Mouse (Mus musculus) bone marrow, adult 2 months (tissue): ENCODE data around the gene Fzd7. TPM values are rescaled to one million over a fixed set of nuclear protein-coding genes. Genes with fewer than 3 reads are reported as not detected.

Experiments
- H3K27ac ChIP-seq: fragments of 200-500 bp; 2 replicates; pipeline ENCODE4 v1.5.1; 2012; ENCODE audit warnings: low read depth, mild to moderate bottlenecking, control low read depth, inconsistent platforms, low read length; ENCODE audit not compliant: control insufficient read depth, poor library complexity, insufficient read depth
- H3K4me1 ChIP-seq: fragments of 200-500 bp; 2 replicates; pipeline ENCODE4 v1.6.1; 2011; ENCODE audit warnings: low read length; ENCODE audit not compliant: control insufficient read depth, insufficient read depth
- H3K4me3 ChIP-seq: fragments of 200-500 bp; replicated peaks from 2 replicates; pipeline ENCODE3; 2011; ENCODE audit warnings: mild to moderate bottlenecking, low read depth, low read length, control low read depth; ENCODE audit not compliant: control insufficient read depth
- CTCF ChIP-seq: fragments of 200-500 bp; IDR thresholded peaks from 2 replicates; pipeline ENCODE4 v1.5.1; 2011; ENCODE audit warnings: low read length, control low read depth; ENCODE audit not compliant: control insufficient read depth, insufficient read depth
- POLR2A ChIP-seq: fragments of 200-500 bp; IDR thresholded peaks from 2 replicates; pipeline ENCODE4 v1.6.1; 2011; ENCODE audit warnings: low read depth, mild to moderate bottlenecking, control low read depth, low read length, borderline replicate concordance; ENCODE audit not compliant: control insufficient read depth
- WGBS: fragments of 180-500 bp; shearing (Covaris S2); methylation state at CpG from one replicate; pipeline ENCODE4 v1.1.7; 2018; 5-methylcytosine and 5-hydroxymethylcytosine counted together
- polyA plus RNA-seq: library from polyadenylated mRNA; stranded (reverse); fragments of >200 nt; gene quantifications from 2 replicates; pipeline ENCODE4 v1.2.4, GENCODE M21; 2011; ENCODE audit warnings: low replicate concordance; ENCODE audit not compliant: missing spikeins, insufficient read depth, insufficient read length

The Fzd7 gene
- polyA plus RNA-seq, 1 experiment: 3.3 TPM

DNA sequence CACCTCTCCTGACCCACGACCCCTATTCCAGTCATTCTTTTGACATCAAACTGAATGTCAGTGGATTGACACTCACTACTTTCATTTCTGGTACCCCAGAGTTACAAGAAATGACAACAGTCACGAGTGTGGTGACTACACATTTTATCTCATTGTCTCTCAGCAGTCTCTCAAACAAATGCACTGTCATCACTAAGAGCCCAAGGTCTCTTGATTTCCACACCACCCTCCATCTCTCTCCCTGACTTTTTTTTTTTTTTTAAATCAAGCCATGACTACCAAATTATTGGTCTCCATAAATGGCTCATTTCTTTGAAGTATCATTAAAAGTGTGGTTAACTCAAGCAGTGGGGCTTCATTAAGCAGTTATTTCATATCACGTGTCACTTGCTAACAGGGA is 17.1 kb downstream of the Fzd7 start:
- Histone ChIP-seq H3K27ac (no peak overlapping the region), H3K4me1 (no peaks in the 10 kb centered on the region; the same call in 1 of the 2 replicates), H3K4me3 (no peak overlapping the region)
- WGBS: 65% methylated on average over 3 of the region's 3 CpGs
- TF ChIP-seq POLR2A: no peak
- TF ChIP-seq CTCF: no peak

DNA sequence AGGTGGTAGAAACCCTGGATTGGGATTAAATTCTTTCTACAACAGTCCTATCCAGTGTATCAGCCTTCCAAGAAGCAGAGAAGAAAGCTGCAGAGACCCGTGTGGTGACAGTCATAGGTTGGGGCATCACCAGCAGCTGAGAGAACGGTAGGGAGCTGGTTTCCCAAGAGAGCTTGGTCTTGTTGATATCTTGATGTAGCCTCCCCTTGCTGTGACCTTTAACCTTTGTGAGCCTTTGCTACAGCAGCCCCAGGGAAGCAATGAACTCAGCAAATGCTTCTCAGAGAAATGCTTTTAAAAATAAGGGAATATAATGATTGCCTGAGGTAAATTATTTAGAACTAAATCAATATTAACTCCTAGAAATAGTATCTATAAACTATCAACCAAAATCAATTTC is 20.1 kb downstream of the Fzd7 start:
- no peak overlapping the region for H3K27ac ChIP-seq
- no peak for TF ChIP-seq POLR2A
- no peak for TF ChIP-seq CTCF
- no peak overlapping the region for H3K4me3 ChIP-seq
- 76% methylated on average over 2 of the region's 2 CpGs for WGBS
- H3K4me1 ChIP-seq: no peaks in the 10 kb centered on the region; the same call in 1 of the 2 replicates

- Histone ChIP-seq H3K4me1 (no peaks in the 10 kb centered on the region), H3K4me3 (no peak overlapping the region), H3K27ac (no peak overlapping the region)
- WGBS: 72% methylated on average over 7 of the region's 7 CpGs
- no peak for TF ChIP-seq POLR2A
- no peak for TF ChIP-seq CTCF
Observed at GRCm38 (mm10) chr1:59503659-59504301, 21.6 kb downstream of the Fzd7 start.

GRCm38 (mm10) chr1:59504302-59504700 is 22.1 kb downstream of the Fzd7 start:
- no peak overlapping the region for H3K4me3 ChIP-seq
- 79% methylated on average over 2 of the region's 2 CpGs for WGBS
- no peak overlapping the region for H3K27ac ChIP-seq
- no peak for TF ChIP-seq CTCF
- TF ChIP-seq POLR2A: no peak
- H3K4me1 ChIP-seq: no peaks in the 10 kb centered on the region

- Histone ChIP-seq H3K4me3 (no peak overlapping the region), H3K27ac (no peak overlapping the region), H3K4me1 (no peaks in the 10 kb centered on the region)
- TF ChIP-seq POLR2A (no peak), CTCF (no peak)
- WGBS: 71% methylated on average over 17 of the region's 17 CpGs
Observed at GRCm38 (mm10) chr1:59508463-59509139, 26.4 kb downstream of the Fzd7 start.

DNA sequence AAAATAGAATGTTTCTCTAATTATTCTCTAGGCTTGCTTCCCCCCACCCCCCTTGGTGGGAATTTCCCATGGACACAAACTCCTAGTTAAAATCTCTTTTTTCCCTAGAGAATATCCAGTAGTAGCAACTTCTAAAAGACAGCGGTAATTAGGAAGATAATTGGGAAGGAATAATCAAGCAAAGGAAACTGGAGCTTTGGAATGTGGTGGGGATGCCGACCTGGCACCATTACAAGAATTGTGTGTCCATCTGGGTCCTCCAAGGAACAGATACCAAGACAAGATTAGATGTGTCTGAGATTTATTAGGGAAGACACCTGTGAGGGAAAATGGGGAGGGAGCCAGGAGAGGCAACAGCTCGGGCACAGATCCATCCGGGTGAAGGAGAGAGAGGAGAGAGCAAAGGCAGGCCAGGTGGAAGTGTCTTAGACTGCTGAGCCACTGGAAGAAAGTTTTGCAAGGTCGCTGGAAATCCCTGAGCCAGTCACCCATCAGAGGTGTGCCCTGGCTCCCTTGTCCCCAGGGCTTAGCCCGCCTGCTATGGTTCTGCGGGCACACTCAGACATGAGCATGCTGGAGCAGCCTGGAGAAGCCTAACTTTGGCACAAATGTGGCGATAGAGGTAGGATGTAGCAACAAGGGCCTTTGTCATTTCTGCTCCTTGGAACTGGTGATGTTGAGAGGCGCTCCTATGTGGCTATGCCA is 29.5 kb downstream of the Fzd7 start:
- TF ChIP-seq CTCF (no peak), POLR2A (no peak)
- 80% methylated on average over 9 of the region's 9 CpGs for WGBS
- Histone ChIP-seq H3K4me3 (no peak overlapping the region), H3K27ac (no peak overlapping the region), H3K4me1 (no peaks in the 10 kb centered on the region)

DNA sequence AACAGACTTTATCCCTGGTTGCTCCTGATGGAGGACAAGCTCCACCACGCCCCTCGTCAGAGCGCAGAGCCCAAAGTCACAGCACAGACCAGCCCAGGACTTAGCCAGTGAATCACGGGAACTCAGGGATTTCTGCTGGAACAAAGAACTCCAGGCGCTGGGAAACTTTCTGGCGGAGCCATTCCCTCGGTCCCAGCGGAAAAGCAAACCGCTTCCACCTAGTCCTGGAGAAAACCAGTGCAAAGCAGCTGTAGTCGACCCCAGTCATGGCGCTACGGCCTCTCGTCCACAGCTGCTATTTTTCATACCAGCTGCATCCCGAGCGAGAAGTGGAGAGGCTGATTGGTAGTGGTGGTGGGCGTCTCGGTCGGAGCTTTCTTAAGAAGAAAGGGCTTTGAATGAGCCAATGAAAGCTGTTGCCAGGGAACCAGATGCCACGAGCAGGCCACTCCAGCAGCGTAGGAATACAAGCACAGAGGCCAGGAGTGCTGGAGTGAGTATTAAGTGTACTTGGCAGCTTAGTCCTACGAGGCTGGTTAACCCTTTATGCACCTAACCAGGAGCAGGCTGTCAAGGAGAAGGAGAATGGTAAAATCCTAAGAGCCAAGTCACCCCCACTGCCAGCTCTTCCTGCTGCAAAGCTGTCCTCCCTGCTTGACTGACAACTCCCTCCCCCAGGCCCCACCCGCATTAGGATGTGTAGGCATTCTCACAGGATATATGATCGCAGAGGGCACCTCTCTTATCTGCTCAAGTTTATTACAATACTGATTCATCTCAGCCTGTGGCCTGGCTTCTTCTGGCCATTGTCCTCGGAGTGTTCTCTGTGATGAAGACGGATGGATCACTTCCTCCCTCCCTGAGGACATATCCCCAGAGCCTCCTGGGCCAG is 34.0 kb downstream of the Fzd7 start, which contains the start of gene Gm973:
Gene Gm973, plus strand, starts transcription at position 239 of the 892 bp plus-strand sequence.
- WGBS: 48% methylated on average over 25 of the region's 25 CpGs
- TF ChIP-seq CTCF: no peak
- TF ChIP-seq POLR2A: no peak
- Histone ChIP-seq H3K4me3 (no peak within 1 kb of the TSS), H3K4me1 (no peaks in the 10 kb centered on the region), H3K27ac (no peak within 1 kb of the TSS)
